In the genomic region with DNA sequence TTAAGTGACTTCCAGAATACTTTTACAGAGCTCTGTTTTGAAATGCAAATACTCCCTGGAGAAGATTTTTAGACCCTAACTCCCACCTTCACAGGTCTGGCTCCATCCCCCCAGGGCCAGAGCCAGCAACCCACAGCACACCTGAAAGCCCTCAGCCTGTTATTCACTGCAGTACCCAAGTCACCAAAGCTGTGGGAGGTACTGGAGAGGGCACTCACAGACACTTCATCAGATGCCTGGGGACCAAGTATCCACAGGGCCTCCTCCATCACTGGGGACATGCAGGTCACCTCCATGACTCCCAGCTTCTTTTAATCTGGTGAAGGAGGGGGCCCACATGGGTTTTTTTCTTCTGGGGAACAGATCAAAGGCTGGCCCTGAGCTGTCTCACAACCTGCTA, we compare ENCODE assay signal across 11 mouse cellular contexts. TPM values are rescaled to one million over a fixed set of nuclear protein-coding genes. Genes with fewer than 3 reads are reported as not detected.
DNase-seq lines count a peak whose midpoint lies in the region; ATAC-seq and TF ChIP-seq lines count a peak whose summit lies in the region.
"Had no signal": no experiment of that assay in that cellular context is flagged by ENCODE, and none has a peak within 500 bp of the region (broad histone marks: within the 10 kb centered on the region; RNA-seq: fewer than 3 reads in every experiment).

No protein-coding gene starts in this region.

- intact Hi-C loops in gastrocnemius, postnatal 36 days (cut with DNase I) = no loop called here
- intact Hi-C loops in heart, adult 2 months (cut with DNase I) = no loop called here

- H3K4me2 ChIP-seq in hindbrain, embryonic 12.5 days (replicated peaks) = no peak overlapping the region
- H3K4me2 ChIP-seq in hindbrain, embryonic 11.5 days (replicated peaks; ENCODE audit: low read depth, low read length) = no peak overlapping the region
- no peak overlapping the region for H3K4me2 ChIP-seq in midbrain, postnatal 0 days (ENCODE audit: low read depth, low read length, poor library complexity, severe bottlenecking)
- H3K4me2 ChIP-seq in neural tube, embryonic 15.5 days = no peak overlapping the region

- H3K36me3 ChIP-seq in hindbrain, embryonic 12.5 days = no peaks in the 10 kb centered on the region
- no peaks in the 10 kb centered on the region for H3K36me3 ChIP-seq in hindbrain, embryonic 11.5 days (ENCODE audit: control insufficient read depth, insufficient read depth, low read length)
- peaks cover 4% of the 10 kb centered on the region; the same call in 1 of the 2 replicates for H3K36me3 ChIP-seq in midbrain, embryonic 10.5 days
- H3K36me3 ChIP-seq in midbrain, postnatal 0 days (ENCODE audit: insufficient read depth, low read length) = no peaks in the 10 kb centered on the region
- H3K36me3 ChIP-seq in limb, embryonic 10.5 days = no peaks in the 10 kb centered on the region
- no peaks in the 10 kb centered on the region for H3K36me3 ChIP-seq in neural tube, embryonic 15.5 days
- H3K36me3 ChIP-seq in heart, adult 2 months (ENCODE audit: control insufficient read depth, insufficient read depth, low read length) = no peaks in the 10 kb centered on the region

- no peak for ATAC-seq in hindbrain, embryonic 12.5 days (ENCODE audit: low FRiP score)
- no peak for ATAC-seq in hindbrain, embryonic 11.5 days (ENCODE audit: low FRiP score)
- ATAC-seq in midbrain, postnatal 0 days (ENCODE audit: low FRiP score) = no peak
- no peak for ATAC-seq in neural tube, embryonic 15.5 days (ENCODE audit: low FRiP score)

- peaks cover 41% of the 10 kb centered on the region for H3K4me1 ChIP-seq in hindbrain, embryonic 12.5 days
- H3K4me1 ChIP-seq in hindbrain, embryonic 11.5 days (replicated peaks; ENCODE audit: control insufficient read depth, insufficient read depth, low read length) = peaks cover 14% of the 10 kb centered on the region
- H3K4me1 ChIP-seq in midbrain, embryonic 10.5 days = peaks cover 75% of the 10 kb centered on the region
- H3K4me1 ChIP-seq in midbrain, postnatal 0 days (ENCODE audit: insufficient read depth, low read length) = peaks cover 6% of the 10 kb centered on the region
- peaks cover 38% of the 10 kb centered on the region for H3K4me1 ChIP-seq in limb, embryonic 10.5 days
- peaks cover 46% of the 10 kb centered on the region for H3K4me1 ChIP-seq in neural tube, embryonic 15.5 days
- H3K4me1 ChIP-seq in heart, adult 2 months (ENCODE audit: control insufficient read depth, insufficient read depth, low read length) = no peaks in the 10 kb centered on the region

- H3K79me2 ChIP-seq in heart, adult 2 months (replicated peaks; ENCODE audit: control insufficient read depth, insufficient read depth, low read length) = no peaks in the 10 kb centered on the region

- no peak for TF ChIP-seq EP300 in heart, adult 2 months (IDR thresholded peaks at IDR 0.05; ENCODE audit: insufficient read depth, low read depth, low read length)

- H3K9ac ChIP-seq in hindbrain, embryonic 12.5 days = no peak overlapping the region
- no peak overlapping the region for H3K9ac ChIP-seq in hindbrain, embryonic 11.5 days (ENCODE audit: low read depth, low read length)
- H3K9ac ChIP-seq in midbrain, postnatal 0 days (replicated peaks; ENCODE audit: low read length, poor library complexity, severe bottlenecking) = no peak overlapping the region
- no peak overlapping the region for H3K9ac ChIP-seq in neural tube, embryonic 15.5 days (replicated peaks)
- H3K9ac ChIP-seq in heart, adult 2 months (ENCODE audit: low read depth, low read length) = no peak overlapping the region

- no peak for TF ChIP-seq POLR2A in heart, adult 2 months (IDR thresholded peaks at IDR 0.05; ENCODE audit: insufficient read depth, low read depth, low read length)

- no peaks in the 10 kb centered on the region; the same call in 1 of the 2 replicates for H3K27me3 ChIP-seq in hindbrain, embryonic 12.5 days
- H3K27me3 ChIP-seq in hindbrain, embryonic 11.5 days (ENCODE audit: control insufficient read depth, insufficient read depth, low read length) = no peaks in the 10 kb centered on the region
- peaks cover 4% of the 10 kb centered on the region for H3K27me3 ChIP-seq in midbrain, embryonic 10.5 days (ENCODE audit: low read depth, poor library complexity, severe bottlenecking)
- H3K27me3 ChIP-seq in midbrain, postnatal 0 days (ENCODE audit: insufficient read depth, low read length) = no peaks in the 10 kb centered on the region
- H3K27me3 ChIP-seq in limb, embryonic 10.5 days (ENCODE audit: low read depth, poor library complexity, severe bottlenecking) = peaks cover 4% of the 10 kb centered on the region; the same call in 1 of the 2 replicates
- no peaks in the 10 kb centered on the region for H3K27me3 ChIP-seq in neural tube, embryonic 15.5 days (replicated peaks)
- no peaks in the 10 kb centered on the region for H3K27me3 ChIP-seq in heart, adult 2 months (ENCODE audit: control insufficient read depth, insufficient read depth, low read length)

- DNase-seq in hindbrain, embryonic 11.5 days (ENCODE audit: low spot score) = no peak
- DNase-seq in midbrain, embryonic 10.5 days (ENCODE audit: low spot score) = no peak
- DNase-seq in midbrain, postnatal 0 days (ENCODE audit: low spot score) = no peak
- DNase-seq in limb, embryonic 10.5 days (ENCODE audit: low spot score) = no peak
- no peak for DNase-seq in gastrocnemius, postnatal 36 days
- DNase-seq in heart, adult 2 months = no peak
- DNase-seq: adrenal gland, postnatal 36 days; gastrocnemius, postnatal 10 days had no signal

- TF ChIP-seq CTCF in midbrain, postnatal 0 days (IDR thresholded peaks at IDR 0.05) = no peak
- no peak for TF ChIP-seq CTCF in heart, adult 2 months (IDR thresholded peaks at IDR 0.05)

- H3K4me3 ChIP-seq in hindbrain, embryonic 12.5 days = no peak overlapping the region
- no peak overlapping the region for H3K4me3 ChIP-seq in hindbrain, embryonic 11.5 days (ENCODE audit: low read depth, low read length)
- no peak overlapping the region for H3K4me3 ChIP-seq in midbrain, embryonic 10.5 days
- no peak overlapping the region for H3K4me3 ChIP-seq in midbrain, postnatal 0 days (ENCODE audit: low read depth, low read length)
- H3K4me3 ChIP-seq in limb, embryonic 10.5 days = no peak overlapping the region
- H3K4me3 ChIP-seq in neural tube, embryonic 15.5 days (replicated peaks) = no peak overlapping the region
- no peak overlapping the region for H3K4me3 ChIP-seq in heart, adult 2 months
- H3K4me3 ChIP-seq: erythroblast, embryonic 14.5 days had no signal

- H3K9me3 ChIP-seq in hindbrain, embryonic 12.5 days (replicated peaks) = no peaks in the 10 kb centered on the region
- H3K9me3 ChIP-seq in hindbrain, embryonic 11.5 days (ENCODE audit: control insufficient read depth, low read length) = no peaks in the 10 kb centered on the region
- H3K9me3 ChIP-seq in midbrain, embryonic 10.5 days (replicated peaks) = no peaks in the 10 kb centered on the region
- no peaks in the 10 kb centered on the region for H3K9me3 ChIP-seq in midbrain, postnatal 0 days (ENCODE audit: low read length)
- no peaks in the 10 kb centered on the region for H3K9me3 ChIP-seq in limb, embryonic 10.5 days (replicated peaks)
- no peaks in the 10 kb centered on the region for H3K9me3 ChIP-seq in neural tube, embryonic 15.5 days (replicated peaks)

- peak overlapping the region; percentile 55 for H3K27ac ChIP-seq in hindbrain, embryonic 12.5 days
- no peak overlapping the region; the same call in 1 of the 2 replicates for H3K27ac ChIP-seq in hindbrain, embryonic 11.5 days (ENCODE audit: low read depth, low read length)
- peak overlapping the region; percentile 88 for H3K27ac ChIP-seq in midbrain, embryonic 10.5 days (replicated peaks)
- H3K27ac ChIP-seq in midbrain, postnatal 0 days (ENCODE audit: low read depth, low read length) = no peak overlapping the region
- H3K27ac ChIP-seq in limb, embryonic 10.5 days = peak overlapping the region; percentile 38; the same call in 1 of the 2 replicates
- peak overlapping the region; percentile 52; the same call in 1 of the 2 replicates for H3K27ac ChIP-seq in neural tube, embryonic 15.5 days (replicated peaks)
- H3K27ac ChIP-seq in heart, adult 2 months = no peak overlapping the region

RNA-seq across cellular contexts. Expression of gene Celsr1, which starts 40.2 kb away (rescaled TPM):
- polyA plus RNA-seq in hindbrain, embryonic 12.5 days (2016; fragmentation: Nextera tagmentation; extraction: Ambion mirVana) = 3.4 and 4.3 TPM in 2 replicates
- polyA plus RNA-seq in hindbrain, embryonic 11.5 days (2014; fragmentation: Nextera tagmentation; extraction: Ambion mirVana) = 4.6 and 5.1 TPM in 2 replicates
- 3.4 and 3.6 TPM in 2 replicates for polyA plus RNA-seq in midbrain, embryonic 10.5 days (2016; fragmentation: Nextera tagmentation; extraction: Ambion mirVana)
- 13.7 and 15.0 TPM in 2 replicates for total RNA-seq in midbrain, postnatal 0 days (2014; rRNA removed)
- 0.60 and 0.79 TPM in 2 replicates for polyA plus RNA-seq in midbrain, postnatal 0 days (2015; fragmentation: Nextera tagmentation; extraction: Ambion mirVana)
- 0.67 and 0.86 TPM in 2 replicates for polyA plus RNA-seq in limb, embryonic 10.5 days (2016; fragmentation: Nextera tagmentation; extraction: Ambion mirVana)
- 0.88 and 1.4 TPM in 2 replicates for polyA plus RNA-seq in neural tube, embryonic 15.5 days (2015; fragmentation: Nextera tagmentation; extraction: Ambion mirVana)
- total RNA-seq in gastrocnemius, postnatal 36 days (2021) = under 1 TPM; 0.10 to 0.37 TPM
- total RNA-seq in heart, adult 2 months (2021) = 1 to 10 TPM; 4.5 to 5.0 TPM
- 4.3 and 5.2 TPM in 2 replicates for polyA plus RNA-seq in heart, adult 2 months (2012; rRNA removed)

Comparison
In these comparisons a context has a peak if more than half of its experiments do, and no peak if none do; other contexts are left out.
1. H3K27ac ChIP-seq: peak in hindbrain, embryonic 12.5 days (single experiment), midbrain, embryonic 10.5 days (single experiment), limb, embryonic 10.5 days (single experiment) and neural tube, embryonic 15.5 days (single experiment); none in hindbrain, embryonic 11.5 days (single experiment), midbrain, postnatal 0 days (single experiment) and heart, adult 2 months (single experiment).